Mouse (Mus musculus): Measurements from ENCODE around the gene Mb. TPM values are rescaled to one million over a fixed set of nuclear protein-coding genes. Genes with fewer than 3 reads are reported as not detected.

Mb gene
- polyA plus RNA-seq, 1 experiment from 2014 or later = 0.49 TPM

DNA sequence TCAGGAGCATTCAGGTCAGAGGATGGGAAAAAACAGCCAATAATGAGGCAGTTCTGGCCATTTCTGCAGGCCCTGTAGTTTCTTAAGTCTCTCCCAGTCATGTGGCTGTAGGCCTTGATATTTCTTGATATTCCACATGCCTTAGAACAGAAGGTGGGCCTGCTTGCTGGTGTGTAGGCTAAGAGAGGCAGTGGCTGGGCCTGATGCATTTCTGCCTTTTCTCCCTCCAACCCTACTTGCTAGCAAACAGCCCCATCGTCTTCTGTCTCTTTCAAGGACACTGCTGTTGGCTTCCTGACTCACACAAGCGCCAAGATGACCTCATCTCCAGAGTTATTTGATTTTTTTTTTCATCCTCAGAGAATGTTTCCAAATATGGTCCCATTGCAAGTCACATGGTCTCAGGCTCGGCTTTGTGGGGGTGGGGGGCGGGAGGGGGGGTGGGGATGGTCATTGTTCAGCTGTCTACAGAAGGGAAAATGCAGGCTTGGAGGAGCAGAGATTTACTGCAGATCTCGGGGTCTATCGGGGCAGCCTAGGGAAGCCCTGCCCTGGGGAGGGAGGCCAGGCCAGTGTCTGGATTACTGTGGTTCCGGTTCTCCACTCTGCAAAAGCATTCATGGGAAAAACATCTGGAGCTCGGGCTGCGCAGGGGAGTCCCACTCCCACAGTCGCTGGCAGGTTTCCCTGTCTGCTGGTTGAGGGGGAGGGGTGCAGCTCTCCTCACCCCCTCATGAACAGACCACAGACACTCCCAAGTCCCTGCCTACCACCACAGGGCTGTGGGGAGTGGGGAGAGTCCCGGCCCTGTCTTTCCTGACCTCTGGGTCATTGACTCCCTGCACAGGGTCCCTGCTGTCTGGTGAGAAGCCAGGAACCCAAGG lies 12.9 kb downstream of the Mb start:
- Histone ChIP-seq H3K9ac (0 out of 2 replicates have a peak overlapping the region, but pooled peaks have one; percentile 21), H3K4me3 (replicated peaks) (no peak overlapping the region), H3K36me3 (no peaks in the 10 kb centered on the region), H3K4me1 (peaks cover 53% of the 10 kb centered on the region), H3K27me3 (no peaks in the 10 kb centered on the region), H3K27ac (peak overlapping the region; percentile 97), H3K4me2 (peak overlapping the region; percentile 30), H3K9me3 (replicated peaks) (no peaks in the 10 kb centered on the region)
- WGBS = 7% methylated on average over 11 of the region's 11 CpGs
- peak; percentile 87 for ATAC-seq (replicated peaks; ENCODE audit: low FRiP score)

DNA sequence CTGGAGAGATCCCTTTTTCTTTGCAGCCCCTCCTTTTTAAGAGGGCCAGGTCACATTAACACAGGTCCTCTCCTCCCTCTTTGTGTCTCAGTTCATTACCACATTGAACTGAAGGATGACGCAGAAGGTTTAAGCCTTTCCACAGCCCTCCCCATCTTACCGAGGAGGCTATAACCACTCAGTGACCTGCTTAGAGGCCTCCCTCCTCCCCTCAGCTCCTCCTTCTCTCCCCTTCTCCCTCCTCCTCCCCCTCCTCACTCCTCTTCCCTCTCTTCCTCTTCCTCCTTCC lies 13.5 kb downstream of the Mb start:
- peak overlapping the region; percentile 97 for H3K27ac ChIP-seq
- H3K9me3 ChIP-seq (replicated peaks) = no peaks in the 10 kb centered on the region
- H3K4me2 ChIP-seq = peak overlapping the region; percentile 30
- peak; percentile 42 for ATAC-seq (replicated peaks; ENCODE audit: low FRiP score)
- no peaks in the 10 kb centered on the region for H3K27me3 ChIP-seq
- H3K4me3 ChIP-seq (replicated peaks) = no peak overlapping the region
- no peaks in the 10 kb centered on the region for H3K36me3 ChIP-seq
- peaks cover 53% of the 10 kb centered on the region for H3K4me1 ChIP-seq
- 0 out of 2 replicates have a peak overlapping the region, but pooled peaks have one; percentile 21 for H3K9ac ChIP-seq
- 9% methylated on average over 2 of the region's 2 CpGs for WGBS

DNA sequence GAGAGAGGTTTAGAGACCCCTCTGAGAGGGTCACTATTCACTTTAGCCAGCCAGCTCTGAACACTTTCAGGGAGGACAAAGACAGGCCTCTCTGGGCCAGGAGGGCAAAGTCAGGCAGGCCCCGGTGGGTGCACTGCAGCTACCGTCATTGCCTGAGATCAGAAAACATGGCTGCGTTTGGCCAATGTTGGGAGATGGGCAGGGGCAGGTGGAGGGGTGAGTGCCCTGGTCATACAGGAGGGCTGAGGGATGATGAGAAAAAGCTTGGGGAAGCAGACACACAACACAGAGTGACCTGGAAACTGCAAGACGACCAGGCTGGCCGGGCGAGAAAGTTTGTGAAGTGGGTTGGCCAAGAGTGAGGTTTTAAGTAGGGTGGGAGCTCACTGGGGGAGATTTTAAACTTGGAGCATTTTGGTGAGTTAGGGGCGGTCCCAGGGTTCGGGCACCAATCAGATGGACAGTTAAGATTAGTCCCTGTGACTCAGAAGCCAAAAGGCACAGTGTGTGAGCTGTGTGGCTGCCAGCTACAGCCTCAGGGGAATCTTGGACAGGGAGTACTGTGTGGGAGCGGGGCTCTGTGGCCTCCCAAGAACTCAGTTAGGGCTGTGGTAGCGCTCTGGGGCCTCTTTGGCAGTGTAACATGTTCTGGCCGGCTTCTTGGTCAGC lies 14.0 kb downstream of the Mb start:
- 38% methylated on average over 11 of the region's 11 CpGs for WGBS
- no peak overlapping the region for H3K4me2 ChIP-seq
- peak; percentile 53 for ATAC-seq (replicated peaks; ENCODE audit: low FRiP score)

DNA sequence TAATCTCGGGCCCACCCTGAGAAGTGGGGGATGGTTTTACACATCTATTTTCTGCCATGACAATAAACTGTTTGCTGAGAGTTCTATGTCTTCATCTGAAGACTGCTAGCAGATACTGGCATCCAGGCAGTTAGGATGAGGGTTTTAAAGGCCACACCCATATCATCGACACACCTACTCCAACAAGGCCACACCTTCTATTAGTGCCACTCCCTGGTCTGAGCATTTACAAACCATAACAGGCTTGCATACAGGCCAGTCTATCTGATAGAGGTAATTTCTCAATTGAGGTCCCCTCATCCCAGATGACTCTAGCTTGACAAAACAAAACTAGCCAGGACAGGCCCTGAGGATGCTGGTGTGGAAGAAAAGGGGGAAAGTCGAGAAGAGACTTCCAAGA lies 14.8 kb downstream of the Mb start:
- WGBS = 64% methylated on average over 3 of the region's 3 CpGs
- Histone ChIP-seq H3K4me1 (peaks cover 51% of the 10 kb centered on the region), H3K27ac (peak overlapping the region; percentile 97), H3K9ac (no peak overlapping the region), H3K4me3 (replicated peaks) (no peak overlapping the region), H3K4me2 (no peak overlapping the region), H3K9me3 (replicated peaks) (no peaks in the 10 kb centered on the region), H3K36me3 (no peaks in the 10 kb centered on the region), H3K27me3 (no peaks in the 10 kb centered on the region)
- ATAC-seq (replicated peaks; ENCODE audit: low FRiP score) = no peak

More for the DNA sequence above, 14.0 kb downstream of the Mb start:
- Histone ChIP-seq H3K9ac (0 out of 2 replicates have a peak overlapping the region, but pooled peaks have one; percentile 21), H3K36me3 (no peaks in the 10 kb centered on the region), H3K4me1 (peaks cover 53% of the 10 kb centered on the region), H3K27me3 (no peaks in the 10 kb centered on the region), H3K4me3 (replicated peaks) (no peak overlapping the region), H3K27ac (peak overlapping the region; percentile 97), H3K9me3 (replicated peaks) (no peaks in the 10 kb centered on the region)

DNA sequence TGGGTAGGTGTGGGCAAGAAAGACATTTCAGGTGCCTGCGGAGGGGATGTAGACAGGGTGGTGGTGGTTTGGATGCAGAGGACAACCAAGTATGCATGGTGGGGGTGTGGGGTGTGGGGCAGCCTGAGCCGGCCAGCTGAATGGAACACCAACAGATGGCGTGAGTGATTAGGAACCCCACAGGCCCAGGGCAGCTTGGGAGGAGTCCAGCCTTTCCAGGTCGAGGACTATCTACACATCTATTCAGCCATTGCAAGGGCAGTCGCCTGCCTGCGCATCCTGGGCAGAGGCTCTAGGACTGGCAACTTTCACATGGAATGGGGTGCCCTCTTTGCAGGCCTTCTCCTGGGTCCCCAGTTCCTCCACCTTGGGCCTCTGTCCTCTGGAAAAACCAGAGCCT lies 15.9 kb downstream of the Mb start:
- Histone ChIP-seq H3K4me2 (no peak overlapping the region), H3K27me3 (no peaks in the 10 kb centered on the region), H3K4me3 (replicated peaks) (no peak overlapping the region), H3K4me1 (peaks cover 41% of the 10 kb centered on the region), H3K9me3 (replicated peaks) (no peaks in the 10 kb centered on the region), H3K27ac (no peak overlapping the region), H3K36me3 (no peaks in the 10 kb centered on the region), H3K9ac (no peak overlapping the region)
- WGBS = 76% methylated on average over 6 of the region's 6 CpGs
- ATAC-seq (replicated peaks; ENCODE audit: low FRiP score) = no peak

DNA sequence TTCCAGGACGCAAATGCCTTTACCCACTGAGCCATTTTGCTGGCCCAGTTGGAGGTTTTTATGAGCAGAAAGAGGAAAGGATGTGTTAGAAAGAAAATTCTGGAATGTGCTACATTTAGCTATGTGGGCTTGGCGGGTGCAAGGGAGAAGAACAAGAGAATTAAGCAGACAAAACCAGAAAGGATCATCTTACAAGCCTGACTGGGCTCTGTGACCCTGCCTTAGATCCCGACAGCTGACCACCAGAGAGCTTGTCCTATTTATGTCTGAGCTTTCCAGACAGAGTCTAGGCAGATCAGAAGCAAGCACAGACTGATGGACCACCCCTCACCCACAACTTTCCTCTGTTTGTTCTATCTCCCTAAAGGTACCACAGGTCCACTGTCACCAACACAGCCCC lies 19.2 kb downstream of the Mb start:
- Histone ChIP-seq H3K27me3 (no peaks in the 10 kb centered on the region), H3K27ac (no peak overlapping the region), H3K4me3 (replicated peaks) (no peak overlapping the region), H3K9ac (no peak overlapping the region), H3K4me2 (no peak overlapping the region), H3K36me3 (no peaks in the 10 kb centered on the region), H3K9me3 (replicated peaks) (no peaks in the 10 kb centered on the region), H3K4me1 (peaks cover 14% of the 10 kb centered on the region)
- ATAC-seq (replicated peaks; ENCODE audit: low FRiP score) = no peak
- WGBS = 38% methylated on average over 3 of the region's 3 CpGs

DNA sequence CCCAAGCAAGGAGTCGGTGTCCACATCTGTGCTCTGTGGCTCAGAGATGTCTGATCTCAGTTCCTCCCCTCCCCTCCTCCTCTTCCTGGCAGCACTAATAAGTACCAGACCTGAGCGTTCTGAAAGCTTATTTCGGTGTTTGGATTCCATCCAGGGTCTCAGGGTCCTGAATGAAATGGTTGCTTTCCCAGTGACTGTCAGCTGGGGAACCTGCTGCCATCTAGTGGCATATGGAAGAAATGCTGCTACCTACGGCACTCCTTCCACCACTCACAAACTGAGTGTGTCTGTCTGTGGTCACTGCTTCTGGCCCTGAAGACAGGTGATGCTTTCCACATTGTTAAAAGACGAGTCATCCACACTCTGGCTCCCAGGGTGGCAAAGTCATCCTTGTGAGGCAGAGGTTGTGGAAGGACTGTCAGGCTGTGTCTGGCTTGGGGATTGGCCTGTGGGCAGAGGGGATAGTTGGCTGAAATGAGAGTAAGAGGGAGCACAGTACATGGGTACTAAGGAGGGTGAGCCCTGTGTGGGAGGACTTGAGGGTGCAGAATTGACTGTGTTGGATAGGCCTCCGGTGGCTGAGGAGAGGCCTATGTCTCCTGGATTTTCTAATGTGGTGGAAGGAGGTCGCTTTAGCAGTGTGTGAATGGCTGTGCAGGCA lies 21.0 kb downstream of the Mb start:
- 29% methylated on average over 7 of the region's 7 CpGs for WGBS
- Histone ChIP-seq H3K4me2 (peak overlapping the region; percentile 24; the same call in 1 of the 2 replicates), H3K27me3 (no peaks in the 10 kb centered on the region), H3K9ac (no peak overlapping the region), H3K4me3 (replicated peaks) (no peak overlapping the region), H3K9me3 (replicated peaks) (no peaks in the 10 kb centered on the region), H3K4me1 (peaks cover 13% of the 10 kb centered on the region), H3K36me3 (no peaks in the 10 kb centered on the region), H3K27ac (no peak overlapping the region)
- ATAC-seq (replicated peaks; ENCODE audit: low FRiP score) = peak; percentile 41; the same call in 1 of the 2 replicates

DNA sequence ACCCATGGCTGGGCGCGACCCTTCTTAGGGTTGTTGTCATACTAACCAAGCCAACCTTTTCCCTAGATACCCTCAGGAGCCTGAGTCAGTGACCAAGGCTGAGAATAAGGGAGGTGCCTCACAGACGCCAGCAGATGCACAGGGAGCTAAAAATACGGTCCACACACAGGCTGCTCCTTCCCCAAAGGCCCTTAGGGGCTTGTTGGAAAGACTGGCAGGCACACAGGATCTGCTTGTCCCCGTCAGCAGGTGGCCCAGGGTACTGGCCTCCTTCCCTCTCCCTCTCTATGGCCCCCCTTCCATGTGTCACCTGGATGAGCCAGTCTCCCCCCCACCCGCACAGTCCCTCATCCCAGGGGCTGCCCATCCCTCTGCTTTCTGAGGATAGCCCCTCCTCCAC lies 22.8 kb downstream of the Mb start:
- H3K9me3 ChIP-seq (replicated peaks) = no peaks in the 10 kb centered on the region
- H3K4me1 ChIP-seq = peaks cover 10% of the 10 kb centered on the region
- H3K27ac ChIP-seq = no peak overlapping the region
- no peak overlapping the region for H3K9ac ChIP-seq
- H3K27me3 ChIP-seq = no peaks in the 10 kb centered on the region
- no peak overlapping the region for H3K4me3 ChIP-seq (replicated peaks)
- no peak overlapping the region for H3K4me2 ChIP-seq
- ATAC-seq (replicated peaks; ENCODE audit: low FRiP score) = no peak
- WGBS = 69% methylated on average over 6 of the region's 6 CpGs
- no peaks in the 10 kb centered on the region for H3K36me3 ChIP-seq

DNA sequence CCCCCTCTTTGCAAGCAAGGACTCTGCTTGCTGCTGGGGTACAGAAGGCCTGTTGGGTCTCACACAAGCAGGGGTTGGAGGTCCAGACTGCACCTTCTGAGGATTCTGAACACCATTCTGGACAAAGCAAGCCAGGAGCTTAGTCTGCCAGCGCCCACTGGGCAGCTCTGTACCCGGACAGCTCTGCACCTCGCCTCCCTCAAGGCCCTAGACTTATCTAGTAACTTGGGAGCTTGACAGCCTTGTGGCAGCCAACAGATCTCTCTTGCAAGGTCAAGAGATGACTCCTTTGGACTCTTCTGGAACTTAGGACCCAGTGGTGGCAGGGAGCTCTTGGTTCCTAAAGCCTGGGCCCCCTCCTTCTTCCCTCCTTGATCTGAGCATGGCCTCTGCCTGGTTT lies 23.4 kb downstream of the Mb start:
- H3K36me3 ChIP-seq = no peaks in the 10 kb centered on the region
- ATAC-seq (replicated peaks; ENCODE audit: low FRiP score) = no peak
- no peak overlapping the region for H3K27ac ChIP-seq
- 96% methylated on average over 3 of the region's 3 CpGs for WGBS
- H3K9me3 ChIP-seq (replicated peaks) = no peaks in the 10 kb centered on the region
- no peak overlapping the region for H3K4me2 ChIP-seq
- no peak overlapping the region for H3K4me3 ChIP-seq (replicated peaks)
- H3K9ac ChIP-seq = no peak overlapping the region
- H3K4me1 ChIP-seq = peaks cover 10% of the 10 kb centered on the region
- H3K27me3 ChIP-seq = no peaks in the 10 kb centered on the region

DNA sequence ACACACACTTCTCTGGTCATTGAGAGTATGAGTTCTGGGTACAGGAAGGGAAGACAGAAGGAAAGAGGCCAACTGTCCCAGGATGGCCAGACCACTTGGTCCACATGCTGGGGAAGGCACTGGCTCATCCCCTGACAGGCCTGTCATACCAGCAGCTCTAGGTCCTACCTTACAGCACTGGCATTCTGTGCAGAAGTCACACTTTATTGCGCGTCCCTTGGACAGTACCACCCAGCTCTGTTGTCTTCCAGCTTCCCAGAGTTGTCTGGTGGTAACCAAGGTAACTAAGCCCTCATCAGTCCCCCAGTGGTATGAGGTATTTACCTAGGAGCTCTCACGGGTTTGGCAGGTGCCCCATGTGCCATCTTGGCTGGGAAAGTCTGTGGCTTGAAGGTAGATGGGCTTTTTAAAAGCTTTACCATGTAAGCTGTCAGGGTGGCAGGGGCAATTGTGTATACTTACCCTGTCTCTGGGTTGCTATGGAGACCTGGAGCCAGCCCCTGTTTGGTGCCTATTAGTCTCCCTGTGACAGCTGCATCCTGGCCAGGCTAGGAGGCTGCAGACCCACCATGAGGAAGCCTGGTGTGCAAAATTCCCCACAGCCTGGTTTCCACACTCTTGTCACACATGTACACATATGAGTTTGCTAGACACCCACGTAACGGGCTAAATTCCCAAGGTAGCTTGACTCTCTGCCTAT lies 24.4 kb downstream of the Mb start:
- no peaks in the 10 kb centered on the region for H3K27me3 ChIP-seq
- ATAC-seq (replicated peaks; ENCODE audit: low FRiP score) = no peak
- no peaks in the 10 kb centered on the region for H3K36me3 ChIP-seq
- peaks cover 16% of the 10 kb centered on the region for H3K4me1 ChIP-seq
- H3K27ac ChIP-seq = no peak overlapping the region
- H3K9me3 ChIP-seq (replicated peaks) = no peaks in the 10 kb centered on the region
- no peak overlapping the region for H3K4me2 ChIP-seq
- no peak overlapping the region for H3K4me3 ChIP-seq (replicated peaks)
- WGBS = 78% methylated on average over 5 of the region's 5 CpGs
- H3K9ac ChIP-seq = no peak overlapping the region

DNA sequence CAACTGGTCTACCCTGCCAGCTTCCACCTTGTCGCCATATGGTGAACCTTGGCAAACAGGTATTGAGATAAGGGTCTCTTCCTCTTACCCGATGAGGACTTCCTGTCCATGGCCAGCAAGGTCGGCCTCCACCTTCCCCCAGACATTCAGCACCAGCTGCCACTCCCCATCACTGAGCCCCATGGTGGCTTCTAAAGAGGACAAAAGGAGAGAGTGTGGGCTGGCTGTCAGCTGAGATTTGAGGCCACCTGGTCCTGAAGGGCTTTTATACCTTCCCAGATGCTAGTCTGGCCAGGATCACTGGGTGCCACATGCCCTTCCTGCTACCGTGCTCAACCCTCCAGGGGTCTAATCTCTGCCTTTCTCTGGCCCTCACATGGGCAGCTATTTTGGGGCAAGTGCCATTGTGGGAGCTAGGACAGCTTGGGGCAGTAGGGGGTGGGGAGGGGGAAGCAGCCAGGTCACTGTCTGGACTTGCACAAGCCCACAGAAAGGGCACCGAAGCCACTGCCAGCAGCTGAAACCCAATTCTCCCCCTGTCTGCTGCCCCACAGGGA lies 28.0 kb downstream of the Mb start:
- H3K27me3 ChIP-seq = no peaks in the 10 kb centered on the region
- no peaks in the 10 kb centered on the region for H3K36me3 ChIP-seq
- WGBS = 74% methylated on average over 5 of the region's 5 CpGs
- no peaks in the 10 kb centered on the region for H3K9me3 ChIP-seq (replicated peaks)
- H3K9ac ChIP-seq = no peak overlapping the region
- no peak overlapping the region for H3K4me3 ChIP-seq (replicated peaks)
- ATAC-seq (replicated peaks; ENCODE audit: low FRiP score) = no peak
- no peak overlapping the region for H3K27ac ChIP-seq
- no peak overlapping the region for H3K4me2 ChIP-seq
- peaks cover 17% of the 10 kb centered on the region for H3K4me1 ChIP-seq

Measured in kidney, embryonic 15.5 days (tissue).